Mouse (Mus musculus) ovary, postnatal 10 days (tissue): ENCODE results near the gene Spc24.

Source experiments
- DNase-seq: peaks from one replicate; pipeline ENCODE4 v3.0.0; 2022; ENCODE audit warnings: low spot score

The Spc24 gene

DNA sequence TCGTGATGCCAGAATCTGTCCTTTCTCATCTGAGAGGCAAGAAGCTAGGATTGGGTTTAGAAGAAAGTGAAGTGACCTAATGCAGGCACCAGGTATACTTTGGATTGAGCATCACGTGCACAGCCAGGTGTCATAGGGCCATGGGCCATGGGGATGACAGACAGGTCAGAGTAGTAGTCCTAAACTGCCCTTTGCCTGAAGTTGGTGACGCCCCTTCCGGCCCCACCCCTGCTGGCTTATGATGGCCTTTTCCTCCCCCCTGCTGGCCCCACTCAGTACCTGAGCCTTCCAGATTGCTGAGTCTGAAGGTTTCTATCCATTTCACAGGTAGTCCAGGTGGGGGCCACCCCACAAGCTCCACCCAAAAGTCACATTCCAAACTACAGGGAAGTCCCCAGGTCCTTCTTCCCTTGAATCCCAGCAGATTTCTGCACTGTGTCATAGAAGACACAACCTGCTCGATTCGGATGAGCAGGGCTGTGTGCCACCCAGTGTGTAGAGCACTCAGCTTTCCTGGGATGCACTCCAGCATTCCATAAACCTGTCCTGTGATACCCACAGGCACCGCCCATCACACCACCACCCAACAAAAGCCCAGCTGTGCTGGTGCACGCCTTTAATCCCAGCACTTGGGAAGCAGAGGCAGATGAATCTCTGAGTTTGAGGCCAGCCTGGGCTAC lies 53.4 kb downstream of the Spc24 start:
- DNase-seq, result no peak

GRCm38 (mm10) chr9:21706085-21706484 lies 54.0 kb downstream of the Spc24 start:
- no peak for DNase-seq
